Mouse (Mus musculus) testis, adult 2 months (tissue): ENCODE results near the gene Armh1. TPM values are rescaled to one million over a fixed set of nuclear protein-coding genes. Genes with fewer than 3 reads are reported as not detected.

Experiments used
- H3K27ac ChIP-seq: fragments of 200-500 bp; 2 replicates; pipeline ENCODE4 v1.5.1; 2012; ENCODE audit warnings: low read depth, low read length; ENCODE audit not compliant: control insufficient read depth, insufficient read depth
- H3K27me3 ChIP-seq: fragments of 200-500 bp; 2 replicates; pipeline ENCODE4 v1.6.1; 2012; ENCODE audit warnings: mild to moderate bottlenecking, low read length, moderate library complexity; ENCODE audit not compliant: control insufficient read depth, insufficient read depth
- H3K36me3 ChIP-seq: fragments of 200-500 bp; 2 replicates; pipeline ENCODE4 v1.6.1; 2012; ENCODE audit warnings: mild to moderate bottlenecking, low read length; ENCODE audit not compliant: control insufficient read depth, insufficient read depth
- H3K4me1 ChIP-seq: fragments of 200-500 bp; 2 replicates; pipeline ENCODE4 v1.6.1; 2012; ENCODE audit warnings: low read length; ENCODE audit not compliant: control insufficient read depth, insufficient read depth
- H3K4me3 ChIP-seq: fragments of 200-500 bp; 2 replicates; pipeline ENCODE4 v1.5.1; 2012; ENCODE audit warnings: low read depth, mild to moderate bottlenecking, low read length, moderate library complexity, mixed read lengths; ENCODE audit not compliant: control insufficient read depth
- CTCF ChIP-seq: fragments of 200-500 bp; IDR thresholded peaks from 2 replicates; pipeline ENCODE4 v1.5.1; 2012; ENCODE audit warnings: low read depth, mild to moderate bottlenecking, inconsistent platforms, low read length, moderate library complexity; ENCODE audit not compliant: control insufficient read depth, insufficient read depth, insufficient replicate concordance
- POLR2A ChIP-seq: fragments of 200-500 bp; IDR thresholded peaks from 2 replicates; pipeline ENCODE4 v1.6.1; 2012; ENCODE audit warnings: low read depth, mild to moderate bottlenecking, inconsistent platforms, low read length, moderate library complexity; ENCODE audit not compliant: control insufficient read depth
- polyA plus RNA-seq: library from polyadenylated mRNA; depleted of rRNA; stranded (reverse); fragments of >200 nt; gene quantifications from 2 replicates; pipeline ENCODE4 v1.2.3, GENCODE M21; 2012

The Armh1 gene
- polyA plus RNA-seq, 1 experiment = 154 TPM

DNA sequence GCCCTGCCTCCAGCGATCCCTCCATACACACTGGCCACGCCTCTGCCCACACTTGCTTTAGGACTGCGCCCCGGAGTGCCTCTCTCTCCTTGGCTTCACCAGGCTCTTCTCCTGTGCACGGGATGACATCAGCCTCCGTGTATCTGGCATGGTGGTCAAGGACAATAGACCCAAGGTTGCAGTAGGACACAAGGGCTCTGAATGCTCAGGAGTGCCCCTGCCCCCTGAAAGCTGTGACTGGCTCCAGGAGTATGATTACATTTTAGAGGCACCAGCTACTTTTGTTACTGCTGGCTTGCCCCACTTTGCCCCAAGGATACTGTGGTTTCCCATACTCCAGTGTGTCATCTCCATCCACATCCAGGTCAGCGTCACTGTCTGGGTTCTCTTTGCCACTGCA lies 25.8 kb upstream of the Armh1 start:
- Histone ChIP-seq H3K27me3 (no peaks in the 10 kb centered on the region), H3K36me3 (peaks cover 3% of the 10 kb centered on the region; the same call in 1 of the 2 replicates), H3K4me3 (no peak overlapping the region), H3K27ac (no peak overlapping the region), H3K4me1 (no peaks in the 10 kb centered on the region)
- TF ChIP-seq CTCF (no peak), POLR2A (no peak)

DNA sequence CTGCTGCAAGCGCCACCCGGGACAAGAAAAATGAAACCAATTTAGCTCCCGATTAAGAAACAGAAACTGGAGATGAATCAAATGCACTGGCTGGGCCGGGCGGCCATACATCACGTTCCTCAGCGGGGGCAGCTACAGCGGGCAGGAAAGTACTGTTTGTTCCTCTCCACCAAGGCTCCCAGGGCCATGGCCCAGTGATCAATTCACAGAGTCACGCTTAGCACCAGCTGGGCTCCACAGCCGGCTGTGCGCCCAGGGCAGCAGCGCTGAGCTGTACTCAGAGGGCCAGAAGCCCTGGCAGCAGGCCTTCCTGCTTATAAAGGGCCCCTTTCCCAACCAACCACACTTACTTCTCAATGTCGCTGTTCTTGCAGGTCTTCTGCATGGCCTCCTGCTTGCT lies 25.1 kb upstream of the Armh1 start:
- Histone ChIP-seq H3K27me3 (no peaks in the 10 kb centered on the region), H3K4me1 (no peaks in the 10 kb centered on the region), H3K27ac (peak overlapping the region; percentile 23; the same call in 1 of the 2 replicates), H3K36me3 (peaks cover 3% of the 10 kb centered on the region; the same call in 1 of the 2 replicates), H3K4me3 (no peak overlapping the region)
- TF ChIP-seq CTCF (no peak), POLR2A (no peak)

DNA sequence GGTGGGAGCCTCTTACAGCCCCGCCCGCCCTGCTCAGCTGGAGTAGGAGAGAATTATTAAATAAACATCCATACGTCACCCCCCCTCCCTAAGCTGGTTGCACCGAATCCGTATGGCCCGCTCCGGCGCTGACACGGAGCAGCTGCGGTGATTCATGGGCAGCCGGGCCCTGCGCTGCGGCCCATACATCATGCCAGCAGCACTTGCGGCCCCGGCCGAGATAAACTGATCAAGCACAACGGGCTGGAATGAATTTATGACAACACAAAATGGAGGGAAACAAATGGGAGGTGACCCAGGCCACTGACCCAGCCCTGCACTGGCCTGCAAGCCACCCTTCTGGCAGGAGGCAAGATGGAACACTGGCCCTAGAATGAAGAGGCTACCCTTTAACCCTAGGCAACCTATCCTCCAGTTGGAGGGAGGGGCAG lies 24.4 kb upstream of the Armh1 start:
- Histone ChIP-seq H3K27me3 (no peaks in the 10 kb centered on the region), H3K4me3 (no peak overlapping the region), H3K27ac (no peak overlapping the region), H3K4me1 (no peaks in the 10 kb centered on the region), H3K36me3 (peaks cover 3% of the 10 kb centered on the region; the same call in 1 of the 2 replicates)
- TF ChIP-seq CTCF (no peak), POLR2A (no peak)

DNA sequence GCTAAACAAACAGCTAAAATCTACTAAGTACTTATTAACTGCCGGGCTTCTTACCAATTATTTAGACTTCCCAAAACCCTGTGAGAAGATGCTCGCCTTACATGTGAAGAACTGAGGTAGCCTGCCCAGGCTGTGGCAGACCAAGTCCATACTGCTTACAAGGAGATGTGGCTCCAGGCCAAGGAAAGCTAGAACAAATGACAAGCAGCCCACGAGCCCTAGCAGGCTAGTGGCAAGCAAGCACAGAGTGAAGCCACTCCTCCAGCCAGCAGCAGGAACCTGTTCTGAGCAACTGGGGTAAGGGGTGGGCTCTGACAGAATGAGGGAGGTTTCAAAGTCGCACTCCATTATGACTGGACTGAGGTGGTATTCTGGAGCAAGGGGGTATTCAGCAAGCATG lies 22.8 kb upstream of the Armh1 start:
- no peak overlapping the region for H3K4me3 ChIP-seq
- no peak overlapping the region for H3K27ac ChIP-seq
- H3K36me3 ChIP-seq = peaks cover 3% of the 10 kb centered on the region; the same call in 1 of the 2 replicates
- no peaks in the 10 kb centered on the region for H3K4me1 ChIP-seq
- H3K27me3 ChIP-seq = no peaks in the 10 kb centered on the region
- TF ChIP-seq CTCF (no peak), POLR2A (no peak)

DNA sequence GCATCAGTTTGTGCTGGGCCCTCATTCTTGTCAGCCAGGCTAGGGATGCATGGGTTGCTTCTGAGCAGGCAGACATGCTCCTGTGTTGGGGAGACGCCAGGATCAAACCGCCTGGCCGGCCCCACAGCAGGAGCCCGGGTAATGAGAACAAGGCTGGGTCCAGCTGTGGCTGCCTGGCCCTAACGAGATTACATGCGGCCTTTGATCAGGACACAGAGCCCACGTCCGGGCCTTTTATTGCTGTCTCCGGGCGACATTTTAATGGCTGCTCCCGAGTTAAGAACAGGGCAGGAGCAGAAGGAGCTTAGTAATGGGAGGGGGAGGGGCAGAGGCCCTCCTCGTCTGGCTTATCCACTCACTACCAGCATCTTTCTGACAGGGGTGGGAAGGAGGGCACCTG lies 20.5 kb upstream of the Armh1 start:
- no peaks in the 10 kb centered on the region for H3K27me3 ChIP-seq
- H3K27ac ChIP-seq = no peak overlapping the region
- H3K4me3 ChIP-seq = no peak overlapping the region
- TF ChIP-seq POLR2A = no peak
- H3K4me1 ChIP-seq = no peaks in the 10 kb centered on the region; the same call in 1 of the 2 replicates
- peaks cover 3% of the 10 kb centered on the region; the same call in 1 of the 2 replicates for H3K36me3 ChIP-seq

DNA sequence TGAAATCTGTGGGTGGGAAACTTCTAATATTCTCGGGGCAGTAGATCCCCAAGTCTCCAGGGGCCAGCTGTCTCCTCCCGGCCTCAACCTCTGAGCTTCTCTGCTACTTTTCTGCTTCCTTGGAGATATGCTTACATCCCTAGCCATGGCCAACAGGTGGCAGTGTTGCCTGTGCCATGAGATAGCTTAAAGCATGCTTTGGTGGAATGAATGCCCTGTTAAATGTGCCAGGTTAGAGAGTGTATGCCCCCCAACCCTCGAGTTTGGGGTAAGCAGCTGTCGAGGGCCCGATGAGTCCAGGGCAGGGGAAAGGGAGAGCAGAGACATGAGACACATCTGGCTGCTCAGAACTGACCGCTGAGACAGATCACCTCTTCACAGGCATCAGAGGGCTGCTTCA lies 18.4 kb upstream of the Armh1 start:
- peak; percentile 51; the same call in 1 of the 2 replicates for TF ChIP-seq CTCF
- TF ChIP-seq POLR2A = no peak
- H3K4me1 ChIP-seq = no peaks in the 10 kb centered on the region; the same call in 1 of the 2 replicates
- H3K36me3 ChIP-seq = no peaks in the 10 kb centered on the region
- H3K27me3 ChIP-seq = no peaks in the 10 kb centered on the region
- H3K4me3 ChIP-seq = no peak overlapping the region
- no peak overlapping the region for H3K27ac ChIP-seq

DNA sequence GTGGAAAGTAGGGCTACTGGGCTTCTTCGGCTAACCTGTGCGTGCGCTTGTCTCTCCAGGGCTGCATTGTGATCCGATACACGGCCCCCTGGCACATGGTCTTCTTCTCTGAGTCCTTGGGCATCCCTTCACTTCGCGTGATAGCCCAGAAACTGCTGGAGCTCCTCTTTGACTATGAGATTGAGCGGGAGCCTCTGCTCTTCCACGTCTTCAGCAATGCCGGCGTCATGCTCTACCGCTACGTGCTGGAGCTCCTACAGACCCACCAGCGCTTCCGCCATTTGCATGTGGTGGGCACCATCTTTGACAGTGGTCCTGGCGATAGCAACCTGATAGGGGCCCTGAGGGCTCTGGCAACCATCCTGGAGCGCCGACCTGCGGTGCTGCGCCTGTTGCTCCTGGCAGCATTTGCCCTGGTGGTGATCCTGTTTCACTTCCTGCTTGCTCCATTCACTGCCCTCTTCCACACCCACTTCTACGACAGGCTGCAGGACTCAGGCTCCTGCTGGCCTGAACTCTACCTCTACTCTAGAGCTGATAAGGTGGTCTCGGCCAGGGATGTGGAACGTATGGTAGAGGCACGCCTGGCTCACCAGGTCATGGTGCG lies 16.0 kb upstream of the Armh1 start:
- TF ChIP-seq CTCF (no peak), POLR2A (no peak)
- Histone ChIP-seq H3K27ac (no peak overlapping the region), H3K27me3 (no peaks in the 10 kb centered on the region)

More for the DNA sequence above, 16.0 kb upstream of the Armh1 start:
- Histone ChIP-seq H3K36me3 (no peaks in the 10 kb centered on the region), H3K4me3 (peak overlapping the region; percentile 36), H3K4me1 (no peaks in the 10 kb centered on the region; the same call in 1 of the 2 replicates)
